Comparison of ENCODE assay signal across 8 mouse cellular contexts in genomic region chr2:154558264-154559039, GRCm38 (mm10). TPM values are rescaled to one million over a fixed set of nuclear protein-coding genes. Genes with fewer than 3 reads are reported as not detected.
DNase-seq lines count a peak whose midpoint lies in the region; ATAC-seq and TF ChIP-seq lines count a peak whose summit lies in the region.

TSS of gene Necab3 (minus strand) at chr2:154558890.

- no peaks in the 10 kb centered on the region for H3K9me3 ChIP-seq in embryonic facial prominence, embryonic 14.5 days (ENCODE audit: control insufficient read depth, low read length)
- no peaks in the 10 kb centered on the region for H3K9me3 ChIP-seq in hindbrain, embryonic 10.5 days
- H3K9me3 ChIP-seq in limb, embryonic 10.5 days (replicated peaks), result no peaks in the 10 kb centered on the region
- no peaks in the 10 kb centered on the region for H3K9me3 ChIP-seq in midbrain, postnatal 0 days (ENCODE audit: low read length)
- H3K9me3 ChIP-seq in stomach, postnatal 0 days (ENCODE audit: control insufficient read depth, low read length), result no peaks in the 10 kb centered on the region

- H3K9ac ChIP-seq in embryonic facial prominence, embryonic 14.5 days (ENCODE audit: low read depth, low read length), result peak within 1 kb of the TSS; percentile 53
- H3K9ac ChIP-seq in midbrain, postnatal 0 days (replicated peaks; ENCODE audit: low read length, poor library complexity, severe bottlenecking), result peak within 1 kb of the TSS; percentile 63
- H3K9ac ChIP-seq in stomach, postnatal 0 days (ENCODE audit: low read length), result peak within 1 kb of the TSS; percentile 38; the same call in 1 of the 2 replicates

- peak within 1 kb of the TSS; percentile 32 for H3K4me3 ChIP-seq in embryonic facial prominence, embryonic 14.5 days (ENCODE audit: low read depth, low read length)
- peak within 1 kb of the TSS; percentile 52 for H3K4me3 ChIP-seq in hindbrain, embryonic 10.5 days
- H3K4me3 ChIP-seq in limb, embryonic 10.5 days, result peak within 1 kb of the TSS; percentile 43
- peak within 1 kb of the TSS; percentile 47 for H3K4me3 ChIP-seq in midbrain, postnatal 0 days (ENCODE audit: low read depth, low read length)
- peak within 1 kb of the TSS; percentile 18 for H3K4me3 ChIP-seq in stomach, postnatal 0 days (ENCODE audit: low read depth, low read length)

- WGBS in embryonic facial prominence, embryonic 14.5 days, result 9% methylated on average over 16 of the region's 34 CpGs
- WGBS in hindbrain, embryonic 10.5 days, result 3% methylated on average over 34 of the region's 34 CpGs
- WGBS in limb, embryonic 10.5 days, result 5% methylated on average over 34 of the region's 34 CpGs
- 8% methylated on average over 32 of the region's 34 CpGs for WGBS in midbrain, postnatal 0 days
- 13% methylated on average over 26 of the region's 34 CpGs for WGBS in stomach, postnatal 0 days

- no peak for TF ChIP-seq EP300 in stomach, postnatal 0 days (optimal IDR thresholded peaks at IDR 0.05)

- H3K4me1 ChIP-seq in embryonic facial prominence, embryonic 14.5 days (ENCODE audit: control insufficient read depth, insufficient read depth, low read length), result peaks cover 23% of the 10 kb centered on the region
- H3K4me1 ChIP-seq in hindbrain, embryonic 10.5 days (replicated peaks), result peaks cover 57% of the 10 kb centered on the region
- peaks cover 24% of the 10 kb centered on the region for H3K4me1 ChIP-seq in limb, embryonic 10.5 days
- H3K4me1 ChIP-seq in midbrain, postnatal 0 days (ENCODE audit: insufficient read depth, low read length), result peaks cover 9% of the 10 kb centered on the region
- H3K4me1 ChIP-seq in stomach, postnatal 0 days (replicated peaks; ENCODE audit: control insufficient read depth, insufficient read depth), result no peaks in the 10 kb centered on the region

- peak; percentile 75 for DNase-seq in adrenal gland, postnatal 10 days
- no peak for DNase-seq in adrenal gland, postnatal 4 days (ENCODE audit: low spot score in 2 of 2)
- peak; percentile 70 for DNase-seq in adrenal gland, postnatal 25 days
- DNase-seq in embryonic facial prominence, embryonic 14.5 days (ENCODE audit: low spot score), result peak; percentile 61
- DNase-seq in hindbrain, embryonic 10.5 days (ENCODE audit: low spot score), result peak; percentile 63
- DNase-seq in limb, embryonic 10.5 days (ENCODE audit: low spot score), result peak; percentile 67
- no peak for DNase-seq in midbrain, postnatal 0 days (ENCODE audit: low spot score)
- peak; percentile 56 for DNase-seq in stomach, postnatal 0 days (ENCODE audit: low spot score)

- H3K27me3 ChIP-seq in embryonic facial prominence, embryonic 14.5 days (replicated peaks; ENCODE audit: control insufficient read depth, insufficient read depth, low read length), result no peaks in the 10 kb centered on the region
- H3K27me3 ChIP-seq in hindbrain, embryonic 10.5 days (ENCODE audit: insufficient read depth, poor library complexity, severe bottlenecking), result peaks cover 10% of the 10 kb centered on the region
- H3K27me3 ChIP-seq in limb, embryonic 10.5 days (ENCODE audit: low read depth, poor library complexity, severe bottlenecking), result peaks cover 12% of the 10 kb centered on the region
- H3K27me3 ChIP-seq in midbrain, postnatal 0 days (ENCODE audit: insufficient read depth, low read length), result no peaks in the 10 kb centered on the region
- H3K27me3 ChIP-seq in stomach, postnatal 0 days (ENCODE audit: control insufficient read depth, insufficient read depth, low read length), result no peaks in the 10 kb centered on the region

- TF ChIP-seq CTCF in midbrain, postnatal 0 days (IDR thresholded peaks at IDR 0.05), result no peak
- TF ChIP-seq CTCF in stomach, postnatal 0 days (IDR thresholded peaks at IDR 0.05; ENCODE audit: low read depth), result no peak

- peaks cover 29% of the 10 kb centered on the region for H3K36me3 ChIP-seq in embryonic facial prominence, embryonic 14.5 days (ENCODE audit: control insufficient read depth, insufficient read depth, low read length)
- peaks cover 61% of the 10 kb centered on the region for H3K36me3 ChIP-seq in hindbrain, embryonic 10.5 days
- peaks cover 39% of the 10 kb centered on the region for H3K36me3 ChIP-seq in limb, embryonic 10.5 days
- H3K36me3 ChIP-seq in midbrain, postnatal 0 days (ENCODE audit: insufficient read depth, low read length), result 0 out of 2 replicates have a peak, but pooled peaks cover 3% of the 10 kb centered on the region
- peaks cover 6% of the 10 kb centered on the region; the same call in 1 of the 2 replicates for H3K36me3 ChIP-seq in stomach, postnatal 0 days (ENCODE audit: control insufficient read depth, insufficient read depth, low read length)

- H3K27ac ChIP-seq in embryonic facial prominence, embryonic 14.5 days (replicated peaks; ENCODE audit: low read depth, low read length), result peak within 1 kb of the TSS; percentile 39; the same call in 1 of the 2 replicates
- peak within 1 kb of the TSS; percentile 85 for H3K27ac ChIP-seq in hindbrain, embryonic 10.5 days
- H3K27ac ChIP-seq in limb, embryonic 10.5 days, result peak within 1 kb of the TSS; percentile 53
- no peak within 1 kb of the TSS for H3K27ac ChIP-seq in midbrain, postnatal 0 days (ENCODE audit: low read depth, low read length)
- H3K27ac ChIP-seq in stomach, postnatal 0 days (replicated peaks), result no peak within 1 kb of the TSS

- H3K4me2 ChIP-seq in embryonic facial prominence, embryonic 14.5 days (ENCODE audit: low read depth, low read length), result peak within 1 kb of the TSS; percentile 67
- peak within 1 kb of the TSS; percentile 80 for H3K4me2 ChIP-seq in midbrain, postnatal 0 days (ENCODE audit: low read depth, low read length, poor library complexity, severe bottlenecking)
- H3K4me2 ChIP-seq in stomach, postnatal 0 days (replicated peaks; ENCODE audit: low read depth), result peak within 1 kb of the TSS; percentile 52

- ATAC-seq in embryonic facial prominence, embryonic 14.5 days (ENCODE audit: low read depth), result peak; percentile 71
- peak; percentile 61; the same call in 1 of the 2 replicates for ATAC-seq in midbrain, postnatal 0 days (ENCODE audit: low FRiP score)
- 0 out of 2 replicates have a peak, but pooled peaks have one; percentile 41 for ATAC-seq in stomach, postnatal 0 days (ENCODE audit: low FRiP score, low TSS enrichment)

RNA-seq across cellular contexts. Expression of gene Necab3, which starts in this region (rescaled TPM):
- 1 to 10 TPM; 2.0 to 2.7 TPM for total RNA-seq in adrenal gland, postnatal 10 days (2021)
- total RNA-seq in adrenal gland, postnatal 4 days (2021), result 1 to 10 TPM; 5.1 to 5.9 TPM
- 2.0 and 2.1 TPM in 2 replicates for total RNA-seq in adrenal gland, postnatal 25 days (2021)
- polyA plus RNA-seq in embryonic facial prominence, embryonic 14.5 days (2014; fragmentation: Nextera tagmentation; extraction: Ambion mirVana), result 2.4 and 3.9 TPM in 2 replicates
- polyA plus RNA-seq in hindbrain, embryonic 10.5 days (2016; fragmentation: Nextera tagmentation; extraction: Ambion mirVana), result 9.8 and 16.0 TPM in 2 replicates
- 2.0 and 2.1 TPM in 2 replicates for polyA plus RNA-seq in limb, embryonic 10.5 days (2016; fragmentation: Nextera tagmentation; extraction: Ambion mirVana)
- 23.3 and 27.7 TPM in 2 replicates for total RNA-seq in midbrain, postnatal 0 days (2014; rRNA removed)
- 18.1 and 18.9 TPM in 2 replicates for polyA plus RNA-seq in midbrain, postnatal 0 days (2015; fragmentation: Nextera tagmentation; extraction: Ambion mirVana)
- polyA plus RNA-seq in stomach, postnatal 0 days (2015; fragmentation: Nextera tagmentation; extraction: Ambion mirVana), result 0.50 and 0.70 TPM in 2 replicates

Comparison
In these comparisons a context has a peak if more than half of its experiments do, and no peak if none do; other contexts are left out.
1. DNase-seq: peak in adrenal gland, postnatal 10 days (single experiment), adrenal gland, postnatal 25 days (single experiment), embryonic facial prominence, embryonic 14.5 days (single experiment), hindbrain, embryonic 10.5 days (single experiment) and limb, embryonic 10.5 days (single experiment); none in adrenal gland, postnatal 4 days (0 of 2) and midbrain, postnatal 0 days (single experiment).
2. Peak in DNase-seq, ATAC-seq, H3K4me3 ChIP-seq, H3K9ac ChIP-seq and H3K4me2 ChIP-seq in stomach, postnatal 0 days; RNA of the gene not detected or under 1 TPM.
3. H3K27ac ChIP-seq: peak in embryonic facial prominence, embryonic 14.5 days (single experiment), hindbrain, embryonic 10.5 days (single experiment) and limb, embryonic 10.5 days (single experiment); none in midbrain, postnatal 0 days (single experiment) and stomach, postnatal 0 days (single experiment).
4. Peak in every context shown above with its lines, with median percentiles within 50 percentile points of each other: ATAC-seq, H3K4me2 ChIP-seq, H3K4me3 ChIP-seq and H3K9ac ChIP-seq.